Mouse (Mus musculus): ENCODE measurements at regions not wholly inside any gene's neighbourhood (a gene's known extent, or its start where the extent isn't known, plus 50 kb on each side); places are given as distances from the start of the nearest gene placed in this dataset.

DNA sequence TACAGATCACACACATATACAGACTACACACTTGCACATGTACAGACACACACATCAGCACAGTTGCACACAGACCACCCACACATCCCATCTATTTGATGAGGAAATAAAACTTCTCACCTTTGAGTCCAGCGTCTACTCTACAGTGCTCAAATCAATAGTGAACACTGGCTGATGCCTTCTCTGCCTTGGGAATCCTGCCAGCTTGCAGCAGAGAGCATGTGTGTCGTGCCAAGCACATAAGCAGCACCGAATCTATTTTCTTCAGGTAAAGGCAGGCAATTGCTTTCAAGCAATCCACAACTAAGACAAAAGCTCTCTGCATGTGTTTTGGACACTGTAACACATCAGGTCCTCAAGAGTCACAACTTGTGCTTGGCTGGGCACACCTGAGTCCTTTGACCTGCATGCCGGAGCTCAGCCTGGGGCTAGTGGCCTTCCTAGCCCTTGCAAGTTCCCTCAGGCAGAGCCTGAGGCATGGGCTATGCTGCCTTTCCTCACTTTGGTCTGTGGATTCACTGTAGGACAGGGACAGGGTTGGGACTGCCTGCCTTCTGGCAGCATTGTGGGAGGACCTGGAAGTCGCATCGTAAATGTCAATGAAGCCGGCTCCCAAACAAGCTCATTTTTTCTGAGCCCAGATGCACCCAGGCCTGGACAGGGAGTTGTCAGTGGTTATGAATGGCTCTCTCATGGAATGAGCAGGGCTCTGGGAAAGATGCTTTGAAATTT, 353.5 kb downstream of the Mroh4 start:
- no peak for TF ChIP-seq CTCF (IDR thresholded peaks at IDR 0.05; ENCODE audit: low read depth)
- no peak for TF ChIP-seq EP300 (IDR thresholded peaks at IDR 0.05; ENCODE audit: low read depth)
